Mouse (Mus musculus) CH12.LX (cell line): ENCODE results near the gene Rbfox1. TPM values are rescaled to one million over a fixed set of nuclear protein-coding genes. Genes with fewer than 3 reads are reported as not detected.

Experiments used
- DNase-seq: peaks from one replicate; pipeline ENCODE4 v3.0.0-alpha.2; 2013; ENCODE audit errors: extremely low read depth
- H3K27ac ChIP-seq: 2 replicates; pipeline ENCODE4 v1.5.1; 2012; ENCODE audit warnings: low read depth, mild to moderate bottlenecking, control low read depth, moderate library complexity; ENCODE audit not compliant: insufficient read depth
- H3K27me3 ChIP-seq: replicated peaks from 2 replicates; pipeline ENCODE3; 2012; ENCODE audit warnings: inconsistent platforms
- H3K36me3 ChIP-seq, 2 experiments: replicated peaks in 1 of 2; 2 replicates each; pipeline versions ENCODE3 to v1.6.1; 2012; ENCODE audit warnings: inconsistent platforms in 1 of 2, low read length in 1 of 2, mild to moderate bottlenecking in 1 of 2, mixed read lengths in 1 of 2, moderate library complexity in 1 of 2; ENCODE audit not compliant: control insufficient read depth in 1 of 2, insufficient read depth in 1 of 2
- H3K4me1 ChIP-seq, 2 experiments: 2 replicates each; pipeline ENCODE4 v1.6.1; 2012; ENCODE audit warnings: inconsistent platforms in 1 of 2, moderate library complexity in 1 of 2; ENCODE audit not compliant: insufficient read depth in 2 of 2, control insufficient read depth in 1 of 2
- H3K4me2 ChIP-seq: 2 replicates; pipeline ENCODE4 v1.6.1; 2012; ENCODE audit warnings: low read depth, mild to moderate bottlenecking, control low read depth; ENCODE audit not compliant: poor library complexity, insufficient read depth, severe bottlenecking
- H3K4me3 ChIP-seq, 3 experiments: fragments of 150-350 bp in 1 of 3; sonication (generic) in 1 of 3; replicated peaks in 1 of 3; 2 replicates each; pipeline versions ENCODE3 to v1.5.1; 2011 to 2012; ENCODE audit warnings: low read depth in 2 of 3, low read length in 2 of 3, mild to moderate bottlenecking in 2 of 3, moderate library complexity in 2 of 3, control low read depth in 1 of 3, improper control_type of control experiment in 1 of 3, inconsistent platforms in 1 of 3, mixed read lengths in 1 of 3; ENCODE audit not compliant: poor library complexity in 1 of 3
- H3K79me2 ChIP-seq: replicated peaks from 2 replicates; pipeline ENCODE4 v1.6.1; 2012; ENCODE audit warnings: mild to moderate bottlenecking, moderate library complexity; ENCODE audit not compliant: control insufficient read depth, poor library complexity, insufficient read depth, severe bottlenecking; ENCODE audit errors: extremely low read depth
- H3K9ac ChIP-seq: 2 replicates; pipeline ENCODE4 v1.6.1; 2012; ENCODE audit warnings: low read depth, mild to moderate bottlenecking, control low read depth, moderate library complexity; ENCODE audit not compliant: insufficient read depth
- H3K9me3 ChIP-seq: replicated peaks from 2 replicates; pipeline ENCODE3; 2012; ENCODE audit warnings: low read length, inconsistent platforms, mixed read lengths
- BHLHE40 ChIP-seq: IDR thresholded peaks from 2 replicates; pipeline ENCODE4 v1.6.1; 2011; ENCODE audit warnings: mild to moderate bottlenecking, low read depth, low read length, improper control_type of control experiment
- CHD1 ChIP-seq: IDR thresholded peaks from 2 replicates; pipeline ENCODE4 v1.6.1; 2012; ENCODE audit warnings: low read depth, low read length, improper control_type of control experiment, inconsistent platforms
- CTCF ChIP-seq, 2 experiments: IDR thresholded peaks in 1 of 2; conservative IDR thresholded peaks in 1 of 2; 2 replicates each; pipeline ENCODE4 v1.5.1; 2011 to 2012; ENCODE audit warnings: low read depth in 2 of 2, low read length in 2 of 2, improper control_type of control experiment in 1 of 2, inconsistent platforms in 1 of 2, mild to moderate bottlenecking in 1 of 2, moderate library complexity in 1 of 2
- E2F4 ChIP-seq: IDR thresholded peaks from 2 replicates; pipeline ENCODE4 v1.6.1; 2011; ENCODE audit warnings: low read depth, low read length, improper control_type of control experiment; ENCODE audit not compliant: insufficient replicate concordance
- HCFC1 ChIP-seq: IDR thresholded peaks from 2 replicates; pipeline ENCODE4 v1.6.1; 2012; ENCODE audit warnings: low read depth, mild to moderate bottlenecking, inconsistent platforms, low read length, improper control_type of control experiment
- JUN ChIP-seq: IDR thresholded peaks from 2 replicates; pipeline ENCODE4 v1.6.1; 2011; ENCODE audit warnings: low read depth, mild to moderate bottlenecking, low read length, improper control_type of control experiment, moderate library complexity; ENCODE audit not compliant: insufficient read depth
- JUND ChIP-seq: conservative IDR thresholded peaks from 2 replicates; pipeline ENCODE4 v1.6.1; 2011; ENCODE audit warnings: low read depth, low read length, improper control_type of control experiment
- KAT2A ChIP-seq: IDR thresholded peaks from 2 replicates; pipeline ENCODE4 v1.6.1; 2012; ENCODE audit warnings: low read length, improper control_type of control experiment, inconsistent platforms; ENCODE audit not compliant: insufficient replicate concordance
- MAFK ChIP-seq: IDR thresholded peaks from 2 replicates; pipeline ENCODE4 v1.6.1; 2011; ENCODE audit warnings: low read length, improper control_type of control experiment; ENCODE audit not compliant: insufficient replicate concordance
- MEF2A ChIP-seq: IDR thresholded peaks from 2 replicates; pipeline ENCODE4 v1.6.1; 2014; ENCODE audit warnings: low read depth, mild to moderate bottlenecking, inconsistent platforms, low read length, improper control_type of control experiment, borderline replicate concordance
- MXI1 ChIP-seq: IDR thresholded peaks from 2 replicates; pipeline ENCODE4 v1.6.1; 2011; ENCODE audit warnings: mild to moderate bottlenecking, low read depth, low read length, improper control_type of control experiment
- NRF1 ChIP-seq: IDR thresholded peaks from 2 replicates; pipeline ENCODE4 v1.6.1; 2014; ENCODE audit warnings: low read depth, mild to moderate bottlenecking, inconsistent platforms, low read length, improper control_type of control experiment, moderate library complexity
- PAX5 ChIP-seq: IDR thresholded peaks from 2 replicates; pipeline ENCODE4 v1.6.1; 2012; ENCODE audit warnings: low read length, inconsistent platforms, mixed read lengths
- POLR2AphosphoS2 ChIP-seq: IDR thresholded peaks from 2 replicates; pipeline ENCODE4 v1.6.1; 2011; ENCODE audit warnings: low read depth, low read length, improper control_type of control experiment
- TBP ChIP-seq: conservative IDR thresholded peaks from 2 replicates; pipeline ENCODE4 v1.6.1; 2011; ENCODE audit warnings: low read depth, low read length, improper control_type of control experiment
- USF2 ChIP-seq: conservative IDR thresholded peaks from 2 replicates; pipeline ENCODE4 v1.6.1; 2011; ENCODE audit warnings: low read depth, low read length, improper control_type of control experiment
- ZC3H11A ChIP-seq: IDR thresholded peaks from 2 replicates; pipeline ENCODE4 v1.6.1; 2012; ENCODE audit warnings: low read depth, mild to moderate bottlenecking, inconsistent platforms, low read length, improper control_type of control experiment
- ZMIZ1 ChIP-seq: IDR thresholded peaks from 2 replicates; pipeline ENCODE4 v1.6.1; 2012; ENCODE audit warnings: low read depth, mild to moderate bottlenecking, inconsistent platforms, low read length, improper control_type of control experiment
- ZNF384 ChIP-seq: IDR thresholded peaks from 2 replicates; pipeline ENCODE4 v1.6.1; 2012; ENCODE audit warnings: low read depth, low read length, improper control_type of control experiment, inconsistent platforms
- dilution Hi-C: fragments of 300-500 bp; cut with MboI; formaldehyde crosslinking; loops from 2 replicates; pipeline ENCODE4 v1.14.3; 2020; ENCODE audit warnings: low sequenced_read_pairs; ENCODE audit not compliant: extremely low pct_unique_long_range_greater_than_20kb, extremely low pct_ligation_motif_present
- in situ Hi-C: fragments of 300-500 bp; cut with MboI; formaldehyde crosslinking; loops from 3 replicates; pipeline ENCODE4 v1.14.3; 2019; ENCODE audit warnings: low sequenced_read_pairs, low pct_ligation_motif_present, low pct_unique_long_range_greater_than_20kb, mixed read lengths
- polyA plus RNA-seq: library from polyadenylated mRNA; unstranded; fragments of >175 nt; gene quantifications from 2 replicates; pipeline ENCODE4 v1.2.1, GENCODE M21; 2012; ENCODE audit warnings: low read depth; ENCODE audit not compliant: insufficient read length
- total RNA-seq, 2 experiments: library from RNA; depleted of rRNA; stranded (reverse); fragments of 300-350 nt in 1 of 2; fragments of >200 nt in 1 of 2; gene quantifications; 2 replicates each; pipeline ENCODE4 v1.2.3; 2012 to 2014

Gene Rbfox1
- total and polyA plus RNA-seq, 3 experiments: not detected

DNA sequence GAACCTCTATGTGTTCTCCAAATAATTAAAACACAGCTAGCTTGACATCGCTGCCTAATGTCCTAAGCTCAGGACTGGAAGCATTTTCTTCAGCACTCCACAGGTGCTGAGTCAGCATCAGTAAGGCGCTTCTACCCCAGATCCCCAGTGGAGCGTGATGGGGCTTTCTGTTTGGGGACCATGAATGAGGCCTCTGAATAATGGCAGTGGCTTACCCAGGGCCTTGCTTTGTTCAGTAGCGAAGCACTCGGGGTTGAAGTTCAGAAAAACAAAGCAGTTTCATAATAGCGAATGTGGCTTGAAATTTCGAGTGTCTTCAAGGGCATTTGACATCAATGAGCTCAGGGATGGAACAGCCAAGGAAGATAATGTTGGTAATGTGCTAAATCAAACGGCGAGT is 966.2 kb downstream of the Rbfox1 start:
- TF ChIP-seq MAFK (peak; percentile 55; the same call in 1 of the 2 replicates), ZNF384 (no peak)

GRCm38 (mm10) chr16:6853796-6854195 is 968.6 kb downstream of the Rbfox1 start:
- no peak for TF ChIP-seq POLR2AphosphoS2
- TF ChIP-seq JUND: no peak
- TF ChIP-seq HCFC1: no peak
- TF ChIP-seq KAT2A: no peak
- TF ChIP-seq CHD1: no peak
- TF ChIP-seq BHLHE40: no peak
- no peak for TF ChIP-seq PAX5
- TF ChIP-seq NRF1: no peak
- TF ChIP-seq USF2: no peak
- no peak for TF ChIP-seq CTCF (conservative IDR thresholded peaks at IDR 0.05 in 1 of 2, IDR thresholded peaks at IDR 0.05 in 1 of 2; ENCODE audit: low read depth in 2 of 2, low read length in 2 of 2)
- no peak for TF ChIP-seq JUN
- TF ChIP-seq TBP: no peak
- no peak for TF ChIP-seq ZNF384
- no peak for TF ChIP-seq ZMIZ1
- no peak for TF ChIP-seq E2F4
- TF ChIP-seq MXI1: no peak
- no peak for TF ChIP-seq MEF2A
- TF ChIP-seq ZC3H11A: no peak
- Histone ChIP-seq H3K4me2 (no peak overlapping the region), H3K79me2 (no peaks in the 10 kb centered on the region), H3K4me1 (no peaks in the 10 kb centered on the region), H3K27ac (no peak overlapping the region), H3K4me3 (no peak overlapping the region), H3K9me3 (peaks cover 72% of the 10 kb centered on the region), H3K9ac (no peak overlapping the region), H3K36me3 (no peaks in the 10 kb centered on the region), H3K27me3 (no peaks in the 10 kb centered on the region)
- in situ Hi-C loops (no loop called here), dilution Hi-C loops (no loop called here)
- no peak for DNase-seq

More for the DNA sequence above, 966.2 kb downstream of the Rbfox1 start:
- no peak for DNase-seq
- Histone ChIP-seq H3K79me2 (no peaks in the 10 kb centered on the region), H3K36me3 (no peaks in the 10 kb centered on the region), H3K4me2 (no peak overlapping the region), H3K27me3 (no peaks in the 10 kb centered on the region), H3K4me1 (no peaks in the 10 kb centered on the region), H3K9ac (no peak overlapping the region), H3K4me3 (no peak overlapping the region), H3K27ac (no peak overlapping the region), H3K9me3 (peaks cover 72% of the 10 kb centered on the region)
- dilution Hi-C loops: no loop called here
- in situ Hi-C loops: no loop called here
